Mouse (Mus musculus) spleen, adult 2 months (tissue): ENCODE measurements around the gene Fahd1.

ENCODE experiments used
- CTCF ChIP-seq: fragments of 200-500 bp; IDR thresholded peaks from 2 replicates; pipeline ENCODE4 v1.5.1; 2011; ENCODE audit warnings: mild to moderate bottlenecking, inconsistent platforms; ENCODE audit not compliant: insufficient read depth, insufficient read length, insufficient replicate concordance; ENCODE audit errors: extremely low read depth
- POLR2A ChIP-seq: fragments of 200-500 bp; IDR thresholded peaks from 2 replicates; pipeline ENCODE4 v1.6.1; 2011; ENCODE audit warnings: low read depth, low read length, inconsistent platforms

DNA sequence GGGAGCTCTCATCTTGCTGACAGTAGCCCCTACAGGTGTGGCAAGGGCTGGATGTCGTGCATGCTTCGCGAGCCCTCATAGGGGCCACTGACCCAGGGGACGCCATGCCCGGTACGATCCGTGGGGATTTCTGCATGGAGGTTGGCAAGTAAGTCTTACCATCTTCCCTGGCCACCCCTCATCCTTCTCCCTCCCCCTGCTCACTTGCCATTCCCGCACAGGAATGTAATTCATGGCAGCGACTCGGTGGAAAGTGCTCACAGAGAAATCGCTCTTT lies 46.8 kb upstream of the Fahd1 start:
- TF ChIP-seq CTCF (no peak), POLR2A (no peak)
